Mouse (Mus musculus) neural tube, embryonic 12.5 days (tissue): ENCODE measurements at regions not wholly inside any gene's neighbourhood (a gene's known extent, or its start where the extent isn't known, plus 50 kb on each side); places are given as distances from the start of the nearest gene placed in this dataset.

Experiments
- ATAC-seq: fragments of 200-750 bp; cut with Nextera tagmentation; 2 replicates; pipeline ENCODE4 v1.8.0; 2017; ENCODE audit warnings: low read depth, mild to moderate bottlenecking, moderate TSS enrichment, moderate library complexity; ENCODE audit not compliant: low FRiP score
- H3K27ac ChIP-seq: fragments of 300-500 bp; sonication (generic); 2 replicates; pipeline ENCODE4 v1.5.1; 2016
- H3K27me3 ChIP-seq: fragments of 300-500 bp; sonication (generic); replicated peaks from 2 replicates; pipeline ENCODE4 v1.6.1; 2016; ENCODE audit warnings: mild to moderate bottlenecking
- H3K36me3 ChIP-seq: fragments of 300-500 bp; sonication (generic); 2 replicates; pipeline ENCODE4 v1.6.1; 2016; ENCODE audit warnings: mild to moderate bottlenecking
- H3K4me1 ChIP-seq: fragments of 300-500 bp; sonication (generic); 2 replicates; pipeline ENCODE4 v1.6.1; 2016
- H3K4me2 ChIP-seq: fragments of 300-500 bp; sonication (generic); replicated peaks from 2 replicates; pipeline ENCODE4 v1.6.1; 2016; ENCODE audit warnings: mild to moderate bottlenecking
- H3K4me3 ChIP-seq: fragments of 300-500 bp; sonication (generic); 2 replicates; pipeline ENCODE4 v1.5.1; 2016
- H3K9ac ChIP-seq: fragments of 300-500 bp; sonication (generic); 2 replicates; pipeline ENCODE4 v1.6.1; 2016; ENCODE audit warnings: mild to moderate bottlenecking
- H3K9me3 ChIP-seq: fragments of 300-500 bp; sonication (generic); 2 replicates; pipeline ENCODE4 v1.6.1; 2016; ENCODE audit warnings: mild to moderate bottlenecking
- WGBS: fragments of 180-500 bp; shearing (Covaris S2); methylation state at CpG from one replicate; pipeline ENCODE4 v1.1.7; 2016; 5-methylcytosine and 5-hydroxymethylcytosine counted together

- no peak for ATAC-seq
- Histone ChIP-seq H3K4me3 (no peak overlapping the region), H3K36me3 (no peaks in the 10 kb centered on the region), H3K27me3 (no peaks in the 10 kb centered on the region), H3K27ac (no peak overlapping the region), H3K4me1 (no peaks in the 10 kb centered on the region), H3K4me2 (no peak overlapping the region), H3K9me3 (no peaks in the 10 kb centered on the region), H3K9ac (no peak overlapping the region)
- WGBS = 93% methylated on average over 6 of the region's 6 CpGs
Measured at GRCm38 (mm10) chr13:55950773-55951172, 114.8 kb upstream of the Pitx1 start.

- ATAC-seq = no peak
- WGBS = 73% methylated on average over 9 of the region's 9 CpGs
- H3K27ac ChIP-seq = no peak overlapping the region
Measured at GRCm38 (mm10) chr13:55948591-55948990, 112.6 kb upstream of the Pitx1 start.

GRCm38 (mm10) chr13:55948144-55948543, 112.2 kb upstream of the Pitx1 start:
- Histone ChIP-seq H3K27ac (no peak overlapping the region), H3K4me2 (no peak overlapping the region), H3K27me3 (no peaks in the 10 kb centered on the region), H3K9ac (no peak overlapping the region), H3K4me1 (no peaks in the 10 kb centered on the region), H3K36me3 (no peaks in the 10 kb centered on the region), H3K9me3 (no peaks in the 10 kb centered on the region), H3K4me3 (no peak overlapping the region)
- no peak for ATAC-seq
- WGBS = 51% methylated on average over 2 of the region's 2 CpGs

More at GRCm38 (mm10) chr13:55948591-55948990, 112.6 kb upstream of the Pitx1 start:
- Histone ChIP-seq H3K36me3 (no peaks in the 10 kb centered on the region), H3K4me1 (no peaks in the 10 kb centered on the region), H3K9ac (no peak overlapping the region), H3K4me3 (no peak overlapping the region), H3K9me3 (no peaks in the 10 kb centered on the region), H3K4me2 (no peak overlapping the region), H3K27me3 (no peaks in the 10 kb centered on the region)

DNA sequence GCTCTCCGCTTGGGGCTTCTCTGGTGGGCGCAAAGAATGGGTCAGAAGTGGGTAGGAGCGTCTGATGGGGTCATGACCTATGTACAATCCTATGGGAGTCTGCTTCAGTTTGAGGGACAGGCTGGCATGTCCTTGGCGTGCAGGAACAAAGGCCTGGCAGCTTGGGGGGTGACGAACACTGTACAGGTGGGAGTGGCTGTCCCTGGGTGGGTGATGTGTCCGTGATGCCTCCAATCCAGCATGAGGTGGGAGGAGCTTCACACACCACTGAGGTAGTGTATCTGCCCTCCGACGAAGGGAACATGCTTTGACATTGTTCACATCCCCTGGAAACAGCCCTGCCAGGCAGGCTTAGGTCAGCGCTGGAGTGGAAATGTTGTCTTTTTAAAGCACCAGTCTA, 101.4 kb upstream of the Pitx1 start:
- no peaks in the 10 kb centered on the region for H3K36me3 ChIP-seq
- no peak overlapping the region for H3K9ac ChIP-seq
- no peak overlapping the region for H3K27ac ChIP-seq
- no peaks in the 10 kb centered on the region for H3K9me3 ChIP-seq
- no peak overlapping the region for H3K4me3 ChIP-seq
- no peak overlapping the region for H3K4me2 ChIP-seq
- H3K27me3 ChIP-seq = no peaks in the 10 kb centered on the region
- no peaks in the 10 kb centered on the region for H3K4me1 ChIP-seq
- 88% methylated on average over 9 of the region's 9 CpGs for WGBS
- ATAC-seq = no peak

GRCm38 (mm10) chr13:55937000-55937399, 101.0 kb upstream of the Pitx1 start:
- Histone ChIP-seq H3K4me2 (no peak overlapping the region), H3K27me3 (no peaks in the 10 kb centered on the region), H3K36me3 (no peaks in the 10 kb centered on the region), H3K4me3 (no peak overlapping the region), H3K9ac (no peak overlapping the region), H3K4me1 (no peaks in the 10 kb centered on the region), H3K27ac (no peak overlapping the region), H3K9me3 (no peaks in the 10 kb centered on the region)
- ATAC-seq = no peak
- WGBS = 91% methylated on average over 9 of the region's 9 CpGs

DNA sequence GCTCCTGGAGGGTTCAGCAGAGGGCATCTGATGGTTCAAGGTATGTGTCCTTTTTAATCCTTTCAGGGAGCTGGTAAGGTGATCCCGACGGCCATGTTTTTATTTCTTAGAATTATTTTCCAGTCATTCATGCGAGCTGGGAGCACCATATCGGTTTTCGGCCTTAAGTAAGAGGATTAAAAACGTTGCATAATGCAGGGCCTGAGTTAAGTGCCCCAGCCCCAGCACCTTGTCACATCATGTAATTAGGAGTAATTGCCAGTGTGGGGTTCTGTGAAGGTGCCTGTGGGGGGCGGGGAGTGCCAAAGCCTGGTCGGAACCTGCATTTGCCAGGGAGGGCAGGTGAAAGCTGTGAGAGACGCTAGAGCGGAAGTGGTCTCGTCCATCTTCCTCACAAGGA, 94.6 kb upstream of the Pitx1 start:
- Histone ChIP-seq H3K4me3 (no peak overlapping the region), H3K27ac (no peak overlapping the region), H3K36me3 (no peaks in the 10 kb centered on the region), H3K4me2 (no peak overlapping the region), H3K9ac (no peak overlapping the region), H3K4me1 (no peaks in the 10 kb centered on the region), H3K9me3 (no peaks in the 10 kb centered on the region), H3K27me3 (no peaks in the 10 kb centered on the region)
- no peak for ATAC-seq
- WGBS = 76% methylated on average over 11 of the region's 11 CpGs

GRCm38 (mm10) chr13:55929814-55930213, 93.8 kb upstream of the Pitx1 start:
- no peak for ATAC-seq
- Histone ChIP-seq H3K4me3 (no peak overlapping the region), H3K9me3 (no peaks in the 10 kb centered on the region), H3K36me3 (no peaks in the 10 kb centered on the region), H3K4me2 (no peak overlapping the region), H3K4me1 (no peaks in the 10 kb centered on the region), H3K9ac (no peak overlapping the region), H3K27me3 (no peaks in the 10 kb centered on the region), H3K27ac (no peak overlapping the region)
- 17% methylated on average over 6 of the region's 6 CpGs for WGBS

DNA sequence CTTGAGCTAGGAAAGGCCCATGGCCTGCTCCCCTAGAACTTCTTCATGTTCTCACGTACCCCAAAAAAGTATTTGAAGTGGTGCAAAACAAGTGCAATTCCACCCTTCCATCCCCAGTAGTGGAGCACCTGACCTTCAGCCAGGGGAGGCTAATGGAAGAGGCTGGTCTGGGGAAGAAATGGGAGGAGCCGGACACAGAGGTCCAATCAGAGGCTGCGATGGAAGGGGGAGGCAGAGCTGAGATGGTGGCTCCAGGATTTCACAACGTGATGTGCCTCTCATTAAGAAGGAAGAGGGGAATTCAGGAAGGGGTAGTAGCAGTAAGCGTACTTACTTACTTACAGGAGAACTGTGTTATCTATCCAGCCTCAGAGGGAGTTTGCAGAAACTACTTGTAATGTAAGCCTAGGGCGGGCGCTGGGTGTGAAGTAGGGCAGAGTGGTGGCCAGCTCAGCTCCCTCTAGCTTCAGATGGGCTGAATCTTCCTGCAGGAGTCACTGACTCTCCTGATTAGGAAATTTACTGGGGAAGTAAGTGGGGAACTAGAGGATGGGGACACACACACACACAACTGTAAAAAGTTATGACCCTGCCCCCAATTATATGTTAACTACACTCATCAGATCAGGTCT, 87.6 kb upstream of the Pitx1 start:
- no peaks in the 10 kb centered on the region for H3K36me3 ChIP-seq
- WGBS = 5% methylated on average over 7 of the region's 7 CpGs
- peak overlapping the region; percentile 40 for H3K4me2 ChIP-seq

GRCm38 (mm10) chr13:55917316-55917715, 81.3 kb upstream of the Pitx1 start:
- Histone ChIP-seq H3K4me2 (no peak overlapping the region), H3K9ac (no peak overlapping the region), H3K9me3 (no peaks in the 10 kb centered on the region), H3K36me3 (no peaks in the 10 kb centered on the region), H3K4me3 (no peak overlapping the region), H3K4me1 (no peaks in the 10 kb centered on the region), H3K27me3 (peaks cover 4% of the 10 kb centered on the region; the same call in 1 of the 2 replicates), H3K27ac (no peak overlapping the region)
- 94% methylated on average over 12 of the region's 12 CpGs for WGBS
- ATAC-seq = no peak

More for the DNA sequence above, 87.6 kb upstream of the Pitx1 start:
- no peak overlapping the region for H3K27ac ChIP-seq
- peaks cover 14% of the 10 kb centered on the region; the same call in 1 of the 2 replicates for H3K4me1 ChIP-seq
- 0 out of 2 replicates have a peak, but pooled peaks have one; percentile 41 for ATAC-seq
- no peak overlapping the region for H3K4me3 ChIP-seq
- no peaks in the 10 kb centered on the region for H3K9me3 ChIP-seq
- no peak overlapping the region for H3K9ac ChIP-seq
- peaks cover 4% of the 10 kb centered on the region; the same call in 1 of the 2 replicates for H3K27me3 ChIP-seq

DNA sequence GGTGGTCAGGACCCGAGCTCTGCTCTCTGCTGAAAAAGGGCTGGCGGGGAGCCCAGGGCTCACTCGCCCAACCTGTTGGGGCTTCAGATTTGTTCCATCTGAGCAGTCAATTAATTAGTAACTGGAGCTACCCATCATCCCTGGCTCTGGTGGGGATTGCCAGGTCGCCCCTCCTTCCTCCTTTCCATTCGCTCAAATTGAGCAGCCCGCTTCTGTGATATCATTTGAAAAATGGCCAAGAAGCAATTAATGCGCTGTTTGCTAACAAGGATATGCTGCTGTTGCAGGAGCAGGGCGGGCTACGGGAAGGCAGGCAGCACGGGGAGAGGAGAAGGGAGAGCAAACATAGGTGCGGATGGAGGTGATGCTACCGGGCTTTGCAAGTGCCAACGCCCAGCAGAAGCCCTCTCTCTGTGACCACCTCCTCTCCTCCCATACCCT, 76.3 kb upstream of the Pitx1 start:
- Histone ChIP-seq H3K9me3 (no peaks in the 10 kb centered on the region), H3K4me3 (no peak overlapping the region), H3K4me2 (no peak overlapping the region), H3K27me3 (no peaks in the 10 kb centered on the region), H3K27ac (no peak overlapping the region), H3K9ac (no peak overlapping the region), H3K4me1 (no peaks in the 10 kb centered on the region), H3K36me3 (no peaks in the 10 kb centered on the region)
- ATAC-seq = no peak
- WGBS = 74% methylated on average over 13 of the region's 13 CpGs

DNA sequence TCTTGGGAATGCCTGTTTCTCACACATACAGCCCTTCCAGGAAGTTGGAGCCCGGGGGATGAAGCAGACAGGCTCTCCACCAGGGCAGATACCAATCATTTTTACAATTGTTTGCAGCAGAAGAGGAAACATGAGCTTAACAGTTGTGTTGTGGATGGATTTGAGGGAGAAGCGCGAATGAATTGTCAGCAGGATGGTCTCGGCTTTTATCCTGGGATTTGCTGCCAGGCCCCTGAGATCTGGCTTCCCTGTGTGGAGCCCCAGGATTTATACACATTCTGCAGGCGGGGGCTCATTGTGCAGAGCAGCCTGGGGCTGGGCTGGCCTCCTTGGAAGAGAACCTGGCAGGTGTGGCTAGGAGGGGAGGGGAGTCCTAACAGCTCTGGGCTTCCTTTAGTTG, 73.9 kb upstream of the Pitx1 start:
- H3K4me2 ChIP-seq = no peak overlapping the region
- no peaks in the 10 kb centered on the region for H3K36me3 ChIP-seq
- no peak overlapping the region for H3K4me3 ChIP-seq
- no peaks in the 10 kb centered on the region for H3K9me3 ChIP-seq
- no peak overlapping the region for H3K9ac ChIP-seq
- ATAC-seq = no peak
- WGBS = 54% methylated on average over 5 of the region's 5 CpGs
- H3K4me1 ChIP-seq = no peaks in the 10 kb centered on the region
- H3K27ac ChIP-seq = no peak overlapping the region
- H3K27me3 ChIP-seq = no peaks in the 10 kb centered on the region

GRCm38 (mm10) chr13:55904884-55905283, 68.9 kb upstream of the Pitx1 start:
- no peak overlapping the region for H3K4me2 ChIP-seq
- H3K27ac ChIP-seq = no peak overlapping the region
- ATAC-seq = no peak
- H3K27me3 ChIP-seq = no peaks in the 10 kb centered on the region
- no peaks in the 10 kb centered on the region for H3K9me3 ChIP-seq
- WGBS = 82% methylated on average over 4 of the region's 4 CpGs
- no peak overlapping the region for H3K4me3 ChIP-seq
- no peaks in the 10 kb centered on the region for H3K36me3 ChIP-seq
- H3K4me1 ChIP-seq = peaks cover 2% of the 10 kb centered on the region; the same call in 1 of the 2 replicates
- no peak overlapping the region for H3K9ac ChIP-seq

GRCm38 (mm10) chr13:55902255-55902654, 66.3 kb upstream of the Pitx1 start:
- 78% methylated on average over 11 of the region's 11 CpGs for WGBS
- Histone ChIP-seq H3K36me3 (no peaks in the 10 kb centered on the region), H3K27ac (no peak overlapping the region), H3K9ac (no peak overlapping the region), H3K27me3 (no peaks in the 10 kb centered on the region), H3K4me3 (no peak overlapping the region), H3K4me2 (no peak overlapping the region), H3K4me1 (peaks cover 21% of the 10 kb centered on the region), H3K9me3 (no peaks in the 10 kb centered on the region)
- ATAC-seq = no peak
